Mouse (Mus musculus): Measurements from ENCODE around the gene Trarg1. TPM values are rescaled to one million over a fixed set of nuclear protein-coding genes. Genes with fewer than 3 reads are reported as not detected.
"Not testable (repeated sequence)": the region's sequence is repeated elsewhere in the genome, so short reads cannot be mapped to it uniquely, and the experiment has no call there.

Gene Trarg1
- 0.08 and 0.19 TPM in 2 replicates for polyA plus RNA-seq (2014; fragmentation: Nextera tagmentation; extraction: Ambion mirVana)

DNA sequence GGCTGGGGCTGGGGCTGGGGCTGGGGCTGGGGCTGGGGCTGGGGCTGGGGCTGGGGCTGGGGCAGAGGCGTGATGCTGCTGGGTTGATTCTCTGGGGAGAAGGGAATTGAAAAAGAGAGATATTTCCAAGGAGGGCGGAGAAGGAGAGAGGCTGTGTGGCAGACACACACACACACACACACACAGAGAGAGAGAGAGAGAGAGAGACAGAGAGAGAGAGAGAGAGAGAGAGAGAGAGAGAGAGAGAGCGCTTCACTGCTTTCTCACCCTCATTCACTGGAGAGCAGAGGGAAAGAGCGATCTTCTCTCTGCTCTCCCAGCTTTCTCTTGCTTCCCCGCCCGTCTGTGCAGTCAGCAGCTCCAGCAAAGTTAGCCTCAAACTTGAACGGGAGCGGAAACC lies at the start of gene Trarg1:
Gene Trarg1, plus strand, starts transcription at position 301 of the 400 bp plus-strand sequence.
- not testable (repeated sequence) for H3K9me3 ChIP-seq (ENCODE audit: control insufficient read depth, low read length); ATAC-seq (replicated peaks; ENCODE audit: low FRiP score, low TSS enrichment, low read depth); H3K4me1 ChIP-seq (replicated peaks; ENCODE audit: control insufficient read depth, insufficient read depth, low read length); H3K4me2 ChIP-seq (ENCODE audit: low read length); H3K4me3 ChIP-seq (ENCODE audit: low read depth, low read length); DNase-seq (ENCODE audit: low spot score); H3K27ac ChIP-seq (ENCODE audit: low read depth); H3K9ac ChIP-seq (ENCODE audit: low read length); H3K36me3 ChIP-seq (ENCODE audit: control insufficient read depth, insufficient read depth, low read length)
- 26% methylated on average over 8 of the region's 8 CpGs for WGBS
- H3K27me3 ChIP-seq (replicated peaks; ENCODE audit: control insufficient read depth, insufficient read depth, low read length) = peaks cover 12% of the 10 kb centered on the region

DNA sequence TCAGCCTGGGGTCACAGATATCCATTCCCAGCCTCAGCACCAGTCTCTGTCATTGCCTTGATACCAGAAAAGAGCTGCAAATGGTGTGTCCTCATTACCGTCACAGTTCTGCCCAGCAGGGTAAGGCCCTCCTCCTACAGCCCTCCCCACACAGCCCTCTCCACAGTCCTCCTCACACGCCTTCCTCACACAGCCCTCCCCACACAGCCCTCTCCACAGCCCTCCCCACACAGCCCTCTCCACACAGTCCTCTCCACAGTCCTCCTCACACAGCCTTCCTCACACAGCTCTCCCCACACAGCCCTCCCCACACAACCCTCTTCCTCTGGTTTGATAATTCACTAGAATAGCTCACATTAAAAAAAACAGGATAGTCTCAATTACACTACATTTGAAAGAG lies 49.6 kb upstream of the Trarg1 start:
- no peak for ATAC-seq (replicated peaks; ENCODE audit: low FRiP score, low TSS enrichment, low read depth)
- WGBS = 41% methylated on average over 2 of the region's 2 CpGs
- no peak overlapping the region for H3K27ac ChIP-seq (ENCODE audit: low read depth)

GRCm38 (mm10) chr11:76630487-76630886 lies 49.1 kb upstream of the Trarg1 start:
- H3K27me3 ChIP-seq (replicated peaks; ENCODE audit: control insufficient read depth, insufficient read depth, low read length) = no peaks in the 10 kb centered on the region
- no peak overlapping the region for H3K4me3 ChIP-seq (ENCODE audit: low read depth, low read length)
- no peaks in the 10 kb centered on the region for H3K9me3 ChIP-seq (ENCODE audit: control insufficient read depth, low read length)
- H3K4me1 ChIP-seq (replicated peaks; ENCODE audit: control insufficient read depth, insufficient read depth, low read length) = no peaks in the 10 kb centered on the region
- no peaks in the 10 kb centered on the region for H3K36me3 ChIP-seq (ENCODE audit: control insufficient read depth, insufficient read depth, low read length)
- no peak overlapping the region for H3K27ac ChIP-seq (ENCODE audit: low read depth)
- no peak overlapping the region for H3K4me2 ChIP-seq (ENCODE audit: low read length)
- H3K9ac ChIP-seq (ENCODE audit: low read length) = no peak overlapping the region
- WGBS = 80% methylated on average over 5 of the region's 5 CpGs
- ATAC-seq (replicated peaks; ENCODE audit: low FRiP score, low TSS enrichment, low read depth) = no peak
- no peak for DNase-seq (ENCODE audit: low spot score)

More for the DNA sequence above, 49.6 kb upstream of the Trarg1 start:
- no peaks in the 10 kb centered on the region for H3K4me1 ChIP-seq (replicated peaks; ENCODE audit: control insufficient read depth, insufficient read depth, low read length)
- no peak for DNase-seq (ENCODE audit: low spot score)
- H3K9ac ChIP-seq (ENCODE audit: low read length) = no peak overlapping the region
- no peaks in the 10 kb centered on the region for H3K9me3 ChIP-seq (ENCODE audit: control insufficient read depth, low read length)
- H3K4me3 ChIP-seq (ENCODE audit: low read depth, low read length) = no peak overlapping the region
- no peak overlapping the region for H3K4me2 ChIP-seq (ENCODE audit: low read length)
- H3K36me3 ChIP-seq (ENCODE audit: control insufficient read depth, insufficient read depth, low read length) = no peaks in the 10 kb centered on the region
- no peaks in the 10 kb centered on the region for H3K27me3 ChIP-seq (replicated peaks; ENCODE audit: control insufficient read depth, insufficient read depth, low read length)

- Histone ChIP-seq H3K36me3 (ENCODE audit: control insufficient read depth, insufficient read depth, low read length) (no peaks in the 10 kb centered on the region), H3K4me3 (ENCODE audit: low read depth, low read length) (no peak overlapping the region), H3K4me1 (replicated peaks; ENCODE audit: control insufficient read depth, insufficient read depth, low read length) (no peaks in the 10 kb centered on the region), H3K27me3 (replicated peaks; ENCODE audit: control insufficient read depth, insufficient read depth, low read length) (no peaks in the 10 kb centered on the region), H3K27ac (ENCODE audit: low read depth) (no peak overlapping the region), H3K4me2 (ENCODE audit: low read length) (no peak overlapping the region), H3K9me3 (ENCODE audit: control insufficient read depth, low read length) (no peaks in the 10 kb centered on the region), H3K9ac (ENCODE audit: low read length) (no peak overlapping the region)
- ATAC-seq (replicated peaks; ENCODE audit: low FRiP score, low TSS enrichment, low read depth) (no peak), DNase-seq (ENCODE audit: low spot score) (no peak)
- WGBS = 82% methylated on average over 17 of the region's 17 CpGs
Observed at GRCm38 (mm10) chr11:76639269-76639985, 40.2 kb upstream of the Trarg1 start.

- Histone ChIP-seq H3K9ac (ENCODE audit: low read length) (no peak overlapping the region), H3K27me3 (replicated peaks; ENCODE audit: control insufficient read depth, insufficient read depth, low read length) (no peaks in the 10 kb centered on the region), H3K9me3 (ENCODE audit: control insufficient read depth, low read length) (no peaks in the 10 kb centered on the region), H3K27ac (ENCODE audit: low read depth) (no peak overlapping the region), H3K4me2 (ENCODE audit: low read length) (no peak overlapping the region), H3K4me3 (ENCODE audit: low read depth, low read length) (no peak overlapping the region), H3K36me3 (ENCODE audit: control insufficient read depth, insufficient read depth, low read length) (no peaks in the 10 kb centered on the region), H3K4me1 (replicated peaks; ENCODE audit: control insufficient read depth, insufficient read depth, low read length) (no peaks in the 10 kb centered on the region)
- WGBS = 76% methylated on average over 4 of the region's 4 CpGs
- ATAC-seq (replicated peaks; ENCODE audit: low FRiP score, low TSS enrichment, low read depth) = no peak
- DNase-seq (ENCODE audit: low spot score) = no peak
Observed at GRCm38 (mm10) chr11:76640231-76640630, 39.4 kb upstream of the Trarg1 start.

- no peaks in the 10 kb centered on the region for H3K36me3 ChIP-seq (ENCODE audit: control insufficient read depth, insufficient read depth, low read length)
- no peak overlapping the region for H3K4me3 ChIP-seq (ENCODE audit: low read depth, low read length)
- H3K9me3 ChIP-seq (ENCODE audit: control insufficient read depth, low read length) = no peaks in the 10 kb centered on the region
- no peak overlapping the region for H3K27ac ChIP-seq (ENCODE audit: low read depth)
- 73% methylated on average over 6 of the region's 6 CpGs for WGBS
- DNase-seq (ENCODE audit: low spot score) (no peak), ATAC-seq (replicated peaks; ENCODE audit: low FRiP score, low TSS enrichment, low read depth) (no peak)
- peaks cover 5% of the 10 kb centered on the region; the same call in 1 of the 2 replicates for H3K4me1 ChIP-seq (replicated peaks; ENCODE audit: control insufficient read depth, insufficient read depth, low read length)
- H3K9ac ChIP-seq (ENCODE audit: low read length) = no peak overlapping the region
- no peak overlapping the region for H3K4me2 ChIP-seq (ENCODE audit: low read length)
- H3K27me3 ChIP-seq (replicated peaks; ENCODE audit: control insufficient read depth, insufficient read depth, low read length) = peaks cover 3% of the 10 kb centered on the region; the same call in 1 of the 2 replicates
Observed at GRCm38 (mm10) chr11:76644257-76644656, 35.4 kb upstream of the Trarg1 start.

GRCm38 (mm10) chr11:76645036-76645435 lies 34.6 kb upstream of the Trarg1 start:
- DNase-seq (ENCODE audit: low spot score) = no peak
- no peaks in the 10 kb centered on the region for H3K9me3 ChIP-seq (ENCODE audit: control insufficient read depth, low read length)
- WGBS = 78% methylated on average over 9 of the region's 9 CpGs
- H3K27me3 ChIP-seq (replicated peaks; ENCODE audit: control insufficient read depth, insufficient read depth, low read length) = peaks cover 3% of the 10 kb centered on the region; the same call in 1 of the 2 replicates
- H3K9ac ChIP-seq (ENCODE audit: low read length) = no peak overlapping the region
- H3K4me3 ChIP-seq (ENCODE audit: low read depth, low read length) = no peak overlapping the region
- H3K4me1 ChIP-seq (replicated peaks; ENCODE audit: control insufficient read depth, insufficient read depth, low read length) = peaks cover 5% of the 10 kb centered on the region; the same call in 1 of the 2 replicates
- no peak overlapping the region for H3K27ac ChIP-seq (ENCODE audit: low read depth)
- H3K36me3 ChIP-seq (ENCODE audit: control insufficient read depth, insufficient read depth, low read length) = no peaks in the 10 kb centered on the region
- H3K4me2 ChIP-seq (ENCODE audit: low read length) = no peak overlapping the region
- no peak for ATAC-seq (replicated peaks; ENCODE audit: low FRiP score, low TSS enrichment, low read depth)

DNA sequence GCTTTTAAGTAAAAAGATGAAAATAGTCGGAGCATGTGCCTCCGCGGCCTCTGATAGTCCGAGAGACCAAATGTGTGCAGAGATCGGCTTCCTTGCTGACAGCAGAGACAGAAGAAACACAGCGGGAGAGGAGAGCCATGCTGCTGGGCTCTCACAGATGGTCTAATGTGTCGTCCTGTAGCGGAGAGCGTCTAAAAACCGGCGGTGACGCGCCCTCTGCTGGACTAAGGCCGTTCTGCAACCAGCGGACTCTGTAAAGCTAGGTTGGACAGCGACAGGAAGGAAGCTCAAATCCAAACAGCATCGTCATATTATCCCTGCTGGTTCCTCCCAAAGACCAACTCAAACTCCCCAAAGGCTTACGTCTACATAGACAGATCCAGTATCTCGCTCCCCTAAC lies 33.7 kb upstream of the Trarg1 start:
- H3K4me3 ChIP-seq (ENCODE audit: low read depth, low read length) = peak overlapping the region; percentile 26; the same call in 1 of the 2 replicates
- WGBS = under 1% methylated on average over 19 of the region's 19 CpGs
- H3K4me2 ChIP-seq (ENCODE audit: low read length) = peak overlapping the region; percentile 48
- H3K27me3 ChIP-seq (replicated peaks; ENCODE audit: control insufficient read depth, insufficient read depth, low read length) = peaks cover 3% of the 10 kb centered on the region; the same call in 1 of the 2 replicates
- no peak overlapping the region for H3K9ac ChIP-seq (ENCODE audit: low read length)
- H3K27ac ChIP-seq (ENCODE audit: low read depth) = no peak overlapping the region; the same call in 1 of the 2 replicates
- no peaks in the 10 kb centered on the region for H3K9me3 ChIP-seq (ENCODE audit: control insufficient read depth, low read length)
- no peaks in the 10 kb centered on the region for H3K36me3 ChIP-seq (ENCODE audit: control insufficient read depth, insufficient read depth, low read length)
- H3K4me1 ChIP-seq (replicated peaks; ENCODE audit: control insufficient read depth, insufficient read depth, low read length) = peaks cover 5% of the 10 kb centered on the region; the same call in 1 of the 2 replicates
- DNase-seq (ENCODE audit: low spot score) = peak; percentile 97
- ATAC-seq (replicated peaks; ENCODE audit: low FRiP score, low TSS enrichment, low read depth) = peak; percentile 79; the same call in 1 of the 2 replicates

- peaks cover 3% of the 10 kb centered on the region; the same call in 1 of the 2 replicates for H3K27me3 ChIP-seq (replicated peaks; ENCODE audit: control insufficient read depth, insufficient read depth, low read length)
- DNase-seq (ENCODE audit: low spot score) (no peak), ATAC-seq (replicated peaks; ENCODE audit: low FRiP score, low TSS enrichment, low read depth) (no peak)
- no peak overlapping the region for H3K27ac ChIP-seq (ENCODE audit: low read depth)
- H3K9me3 ChIP-seq (ENCODE audit: control insufficient read depth, low read length) = no peaks in the 10 kb centered on the region
- H3K4me2 ChIP-seq (ENCODE audit: low read length) = peak overlapping the region; percentile 37
- no peak overlapping the region for H3K9ac ChIP-seq (ENCODE audit: low read length)
- no peak overlapping the region for H3K4me3 ChIP-seq (ENCODE audit: low read depth, low read length)
- peaks cover 5% of the 10 kb centered on the region; the same call in 1 of the 2 replicates for H3K4me1 ChIP-seq (replicated peaks; ENCODE audit: control insufficient read depth, insufficient read depth, low read length)
- whole genome bisulfite sequencing = 18% methylated on average over 7 of the region's 7 CpGs
- no peaks in the 10 kb centered on the region for H3K36me3 ChIP-seq (ENCODE audit: control insufficient read depth, insufficient read depth, low read length)
Observed at GRCm38 (mm10) chr11:76647062-76647461, 32.5 kb upstream of the Trarg1 start.

Measured in intestine, embryonic 14.5 days (tissue).